Mouse (Mus musculus) Patski (cell line): ENCODE measurements around the gene Cnn2. TPM values are rescaled to one million over a fixed set of nuclear protein-coding genes. Genes with fewer than 3 reads are reported as not detected.
"Not testable (repeated sequence)": the region's sequence is repeated elsewhere in the genome, so short reads cannot be mapped to it uniquely, and the experiment has no call there.

ENCODE experiments used
- ATAC-seq: fragments of 100-300 bp; one replicate; pipeline ENCODE4 v1.8.0; 2021
- CTCF ChIA-PET: fragments of 350-600 bp; sonication (Branson Sonifier 250); formaldehyde crosslinking; loops from one replicate; lab custom pipeline; 2022; ENCODE audit warnings: inconsistent platforms; lab: Charles Lee
- POLR2A ChIA-PET: fragments of 350-600 bp; sonication (Branson Sonifier 250); formaldehyde crosslinking; loops from one replicate; lab custom pipeline; 2022; ENCODE audit warnings: antibody characterized with exemption, inconsistent platforms; lab: Charles Lee
- DNase-seq: peaks from one replicate; pipeline ENCODE4 v3.0.0-alpha.2; 2011; ENCODE audit warnings: low read depth, low spot score
- H3K27me3 ChIP-seq: fragments of 371-371 bp; one replicate; pipeline ENCODE4 v1.5.1; 2021
- CTCF ChIP-seq: fragments of 100-300 bp; IDR thresholded peaks from one replicate; pipeline ENCODE4 v1.5.1; 2021
- in situ Hi-C: fragments of 300-500 bp; cut with MboI; formaldehyde crosslinking; loops from 3 replicates; pipeline ENCODE4 v1.11.1; 2018; ENCODE audit warnings: low pct_unique_long_range_greater_than_20kb, mixed read lengths
- polyA plus RNA-seq: library from polyadenylated mRNA; unstranded; gene quantifications from one replicate; pipeline ENCODE4 v1.2.3, GENCODE M21; 2021

The Cnn2 gene
- polyA plus RNA-seq, 1 experiment from 2014 or later: 393 TPM

DNA sequence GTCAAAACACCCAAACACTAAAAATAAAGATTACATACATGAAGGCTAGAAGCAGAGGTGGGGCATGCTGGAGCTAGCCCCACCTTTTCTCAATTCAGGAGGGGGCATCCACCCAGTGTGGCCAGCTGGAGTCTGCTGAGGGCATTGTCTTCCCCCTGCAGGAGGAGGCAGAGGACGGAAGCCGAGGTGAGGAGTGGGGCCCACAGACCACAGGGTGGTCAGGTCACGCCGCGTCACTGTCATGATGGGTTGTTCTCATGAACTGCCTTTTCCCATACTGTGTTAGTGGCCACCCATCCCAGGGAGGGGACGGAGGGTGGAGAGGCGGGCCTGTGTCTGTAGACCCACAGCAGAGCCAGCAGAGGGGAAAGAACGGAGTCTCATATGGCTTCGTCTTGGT is 41.8 kb downstream of the Cnn2 start:
- POLR2A ChIA-PET: no interaction called here
- in situ Hi-C loops: no loop called here
- CTCF ChIA-PET: interaction anchor here (1.2 to 2.5 kb wide), 2 partner anchors 15 to 45 kb away, joined by 3 to 8 read pairs; partner anchors contain the start of gene Arhgap45

DNA sequence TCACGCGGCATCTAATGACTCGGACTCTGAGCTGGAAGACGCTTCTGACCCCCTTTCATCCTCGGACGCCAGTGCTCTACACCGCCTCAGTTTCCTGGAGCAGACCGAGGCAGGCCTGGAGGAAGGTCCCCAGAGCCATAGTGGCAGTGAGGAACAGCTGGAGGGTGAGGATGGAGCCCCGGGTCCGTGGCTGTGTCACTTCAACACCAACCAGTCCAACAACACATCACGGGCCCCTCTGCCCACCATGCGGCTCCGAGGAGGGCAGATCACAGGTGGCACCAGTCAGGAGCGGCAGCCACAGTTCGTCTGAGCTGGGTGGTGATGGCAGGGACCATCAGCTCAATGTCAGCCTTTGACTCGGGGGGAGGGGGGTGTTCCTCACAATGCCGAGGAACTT is 42.4 kb downstream of the Cnn2 start:
- in situ Hi-C loops: no loop called here
- no peak for ATAC-seq

More for the DNA sequence above, 41.8 kb downstream of the Cnn2 start:
- H3K27me3 ChIP-seq: no peaks in the 10 kb centered on the region
- ATAC-seq (no peak), DNase-seq (no peak)
- no peak for TF ChIP-seq CTCF

GRCm38 (mm10) chr10:80032799-80033480 is 44.6 kb downstream of the Cnn2 start:
- ATAC-seq: peak; percentile 32
- TF ChIP-seq CTCF: no peak
- H3K27me3 ChIP-seq: no peaks in the 10 kb centered on the region
- ChIA-PET CTCF (interaction anchor here (0.9 to 1.4 kb wide), 5 partner anchors 8 to 132 kb away, joined by 3 to 5 read pairs (median 4); no protein-coding TSS in a partner anchor), POLR2A (interaction anchor here (0.6 to 3.5 kb wide), 6 partner anchors 9 to 23 kb away, joined by 3 to 14 read pairs (median 4); no protein-coding TSS in a partner anchor)
- in situ Hi-C loops: no loop called here
- no peak for DNase-seq

More for the DNA sequence above, 42.4 kb downstream of the Cnn2 start:
- CTCF ChIA-PET: interaction anchor here (1.0 to 2.5 kb wide), 3 partner anchors 15 to 45 kb away, joined by 3 to 8 read pairs (median 4); partner anchors contain the start of gene Arhgap45
- DNase-seq: no peak
- POLR2A ChIA-PET: no interaction called here
- TF ChIP-seq CTCF: no peak
- no peaks in the 10 kb centered on the region for H3K27me3 ChIP-seq

DNA sequence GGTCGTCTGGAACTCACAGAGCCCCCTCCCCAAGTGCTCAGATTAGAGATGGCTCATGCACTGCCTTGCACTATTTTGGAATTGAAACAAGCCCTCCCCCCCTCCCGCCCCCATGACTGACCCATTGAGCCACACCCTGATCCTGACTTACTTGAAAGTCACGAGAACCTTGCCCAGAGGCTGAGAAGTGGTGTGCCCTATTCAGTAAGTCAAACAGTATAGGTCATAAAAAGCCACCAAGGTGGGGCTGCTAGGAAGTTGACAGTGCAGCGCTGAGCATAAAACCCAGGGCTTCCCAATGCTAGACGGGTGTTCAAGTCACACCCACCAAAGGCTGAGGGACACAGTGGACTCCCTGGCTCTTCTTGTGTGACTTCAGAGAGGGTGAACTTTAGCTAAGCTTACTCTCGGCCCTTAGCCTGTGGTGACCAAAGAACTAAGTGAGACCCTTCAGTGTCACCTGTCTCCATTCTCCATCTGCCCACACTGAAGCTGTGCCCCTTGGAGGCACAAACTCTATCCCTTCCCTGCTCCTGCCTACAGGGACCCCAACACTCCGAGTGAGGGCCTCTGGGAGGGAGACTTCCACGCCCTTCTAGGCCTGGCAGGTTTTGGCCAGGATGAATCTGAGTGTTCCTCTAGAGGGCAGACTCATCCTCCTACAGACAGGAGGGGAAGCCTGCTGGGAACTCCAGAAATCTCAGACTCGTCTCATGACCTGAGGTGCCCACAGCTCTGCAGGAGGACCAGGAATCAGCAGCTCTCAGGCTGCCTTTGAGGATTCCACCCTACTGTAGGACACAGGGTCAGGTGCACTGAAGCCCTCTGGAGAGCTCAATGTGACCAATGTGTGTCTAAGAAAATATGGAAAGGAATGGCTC is 45.4 kb downstream of the Cnn2 start:
- no peaks in the 10 kb centered on the region for H3K27me3 ChIP-seq
- peak; percentile 72 for ATAC-seq
- DNase-seq: no peak
- ChIA-PET POLR2A (interaction anchor here (0.7 to 3.5 kb wide), 5 partner anchors 12 to 34 kb away, joined by 3 to 14 read pairs (median 4); partner anchors contain the start of gene Gpx4), CTCF (interaction anchor here (0.7 to 1.4 kb wide), 9 partner anchors 8 to 76 kb away, joined by 3 to 8 read pairs (median 4); partner anchors contain the start of gene Tmem259)
- in situ Hi-C loops: no loop called here
- TF ChIP-seq CTCF: no peak

DNA sequence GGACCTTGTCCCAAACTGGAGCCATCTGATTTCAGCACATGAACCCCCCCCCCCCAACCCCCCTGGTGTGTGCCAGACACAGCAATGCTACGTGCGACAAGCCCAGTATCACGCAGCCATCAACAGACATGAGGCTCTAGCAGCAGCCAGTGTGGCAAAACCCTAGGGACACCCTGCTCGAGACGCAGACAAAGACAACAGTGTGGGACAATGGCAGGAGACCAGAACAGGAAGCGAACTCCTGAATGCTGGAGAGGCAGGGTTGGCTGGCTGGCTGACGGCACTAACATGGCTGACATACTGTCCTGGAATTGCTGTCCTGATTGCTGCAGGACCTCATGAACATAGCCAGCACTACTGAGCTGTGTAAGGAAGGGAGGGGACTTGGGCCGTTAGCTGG is 46.8 kb downstream of the Cnn2 start:
- ChIA-PET POLR2A (interaction anchor here (1.3 to 3.5 kb wide), 2 partner anchors 11 to 18 kb away, joined by 4 to 14 read pairs; partner anchors contain the start of gene Gpx4), CTCF (interaction anchor here (1.1 to 2.2 kb wide), 4 partner anchors 44 to 76 kb away, joined by 3 to 8 read pairs (median 4); partner anchors contain the start of gene Tmem259)
- H3K27me3 ChIP-seq: no peaks in the 10 kb centered on the region
- in situ Hi-C loops: no loop called here
- ATAC-seq (no peak), DNase-seq (no peak)
- TF ChIP-seq CTCF: no peak

DNA sequence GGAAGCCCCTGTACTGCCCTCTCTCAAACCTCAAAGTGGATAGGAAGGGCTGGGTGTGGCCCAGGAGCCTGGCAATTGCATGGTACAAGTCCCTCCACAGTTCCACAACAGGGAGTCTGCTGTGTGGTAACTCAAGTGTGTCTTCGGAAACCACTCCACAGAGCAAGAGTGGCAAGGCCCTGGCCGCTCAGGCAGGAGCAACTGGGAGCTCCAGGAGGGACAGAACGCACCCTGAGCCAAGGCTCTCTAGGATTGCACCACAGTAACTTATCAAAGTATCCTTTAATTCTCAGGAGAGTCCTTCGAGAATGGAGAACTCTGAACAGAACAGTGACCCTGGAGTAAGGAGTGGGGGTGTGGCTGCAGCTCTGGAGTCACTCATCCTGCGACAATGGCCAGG is 47.3 kb downstream of the Cnn2 start:
- DNase-seq: no peak
- POLR2A ChIA-PET: interaction anchor here (3.5 kb wide), 1 partner anchor 17 kb away, joined by 14 read pairs; no protein-coding TSS in a partner anchor
- in situ Hi-C loops: no loop called here
- no peak for TF ChIP-seq CTCF
- CTCF ChIA-PET: interaction anchor here (2.2 kb wide), 1 partner anchor 51 kb away, joined by 6 read pairs; the partner anchor contains the start of gene Tmem259
- H3K27me3 ChIP-seq: no peaks in the 10 kb centered on the region
- no peak for ATAC-seq

DNA sequence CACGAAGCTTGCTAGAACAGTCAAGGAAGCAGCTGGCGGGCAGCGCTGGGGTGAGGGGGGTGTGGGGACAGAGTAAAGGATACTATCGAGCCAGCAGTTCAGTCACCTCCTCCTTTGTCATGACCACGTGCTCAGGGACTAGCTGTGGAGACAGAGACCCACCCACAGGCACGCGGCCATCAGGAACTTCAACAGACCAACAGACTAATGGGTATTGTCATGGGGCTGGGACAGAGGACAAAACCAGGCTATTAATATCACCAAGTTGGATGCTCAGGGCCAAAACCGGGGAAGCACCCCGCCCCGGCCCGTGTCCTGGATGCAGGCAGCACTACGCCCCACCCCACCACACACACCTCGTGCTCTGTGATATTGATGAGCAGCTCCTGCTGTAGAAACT is 48.4 kb downstream of the Cnn2 start:
- CTCF ChIA-PET: interaction anchor here (2.2 kb wide), 1 partner anchor 52 kb away, joined by 6 read pairs; the partner anchor contains the start of gene Tmem259
- in situ Hi-C loops: no loop called here

DNA sequence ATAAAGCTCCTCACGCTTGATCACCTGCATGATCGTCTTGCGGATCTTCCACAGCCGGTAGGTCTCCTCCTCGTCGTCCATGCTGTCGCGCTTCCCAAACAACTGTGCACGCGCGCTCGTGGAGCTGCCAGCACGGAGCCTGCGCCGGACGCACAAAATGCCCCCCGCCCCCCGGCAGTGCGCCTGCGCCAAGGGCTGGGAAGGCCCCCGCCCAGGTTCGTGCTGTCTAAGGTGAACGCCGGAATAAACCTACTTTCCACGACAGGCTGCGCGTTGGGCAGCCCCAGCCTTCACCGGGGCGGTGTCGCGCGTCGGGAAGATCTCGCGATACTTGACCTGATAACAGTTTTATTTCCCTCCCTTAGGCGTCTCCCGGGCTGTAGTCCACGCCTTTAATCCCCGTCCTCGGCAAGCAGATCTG is 51.2 kb downstream of the Cnn2 start, which contains the start of gene Polr2e:
Polr2e (minus strand) TSS at position 237 of the 421 bp plus-strand sequence.
- ChIA-PET POLR2A (interaction anchor here (0.6 to 1.5 kb wide), 6 partner anchors 11 to 117 kb away, joined by 3 read pairs; no protein-coding TSS in a partner anchor), CTCF (no interaction called here)
- no peak for TF ChIP-seq CTCF
- in situ Hi-C loops: no loop called here
- ATAC-seq (peak; percentile 24), DNase-seq (peak; percentile 82)
- H3K27me3 ChIP-seq: no peaks in the 10 kb centered on the region

More for the DNA sequence above, 48.4 kb downstream of the Cnn2 start:
- ATAC-seq (no peak), DNase-seq (no peak)
- TF ChIP-seq CTCF: no peak
- POLR2A ChIA-PET: interaction anchor here (3.5 kb wide), 1 partner anchor 16 kb away, joined by 14 read pairs; no protein-coding TSS in a partner anchor
- no peaks in the 10 kb centered on the region for H3K27me3 ChIP-seq

- ATAC-seq, in situ Hi-C loops, H3K27me3 ChIP-seq, DNase-seq: not testable (repeated sequence)
- CTCF ChIA-PET: interaction anchor here (2.3 kb wide), 1 partner anchor 57 kb away, joined by 9 read pairs; the partner anchor contains the start of gene Tmem259
- POLR2A ChIA-PET: interaction anchor here (1.2 kb wide), 1 partner anchor 66 kb away, joined by 4 read pairs; no protein-coding TSS in a partner anchor
Observed at GRCm38 (mm10) chr10:80041409-80042060, 53.2 kb downstream of the Cnn2 start.
